Mouse (Mus musculus): ENCODE measurements around the gene Sprr2a2. TPM values are rescaled to one million over a fixed set of nuclear protein-coding genes. Genes with fewer than 3 reads are reported as not detected.
"Not testable (repeated sequence)": the region's sequence is repeated elsewhere in the genome, so short reads cannot be mapped to it uniquely, and the experiment has no call there.

Sprr2a2 gene
- 66.4 TPM in 1 of 2 replicates, not detected in the other for polyA plus RNA-seq (2015; fragmentation: Nextera tagmentation; extraction: Ambion mirVana)

- WGBS = no CpG with 5 or more reads among the region's 2 CpGs
- H3K36me3 ChIP-seq; H3K9me3 ChIP-seq (replicated peaks); H3K4me3 ChIP-seq (replicated peaks); H3K4me1 ChIP-seq; H3K27ac ChIP-seq (replicated peaks); H3K4me2 ChIP-seq; H3K27me3 ChIP-seq (replicated peaks); H3K9ac ChIP-seq (replicated peaks): not testable (repeated sequence)
- ATAC-seq (ENCODE audit: low FRiP score) = 0 out of 2 replicates have a peak, but pooled peaks have one; percentile 9
Measured at GRCm38 (mm10) chr3:92215569-92215968, at the start of gene Sprr2a2, which contains the start of gene Sprr2a1. Gene Sprr2a2, plus strand, starts transcription at chr3:92215920. Gene Sprr2a1, plus strand, starts transcription at chr3:92215799.

DNA sequence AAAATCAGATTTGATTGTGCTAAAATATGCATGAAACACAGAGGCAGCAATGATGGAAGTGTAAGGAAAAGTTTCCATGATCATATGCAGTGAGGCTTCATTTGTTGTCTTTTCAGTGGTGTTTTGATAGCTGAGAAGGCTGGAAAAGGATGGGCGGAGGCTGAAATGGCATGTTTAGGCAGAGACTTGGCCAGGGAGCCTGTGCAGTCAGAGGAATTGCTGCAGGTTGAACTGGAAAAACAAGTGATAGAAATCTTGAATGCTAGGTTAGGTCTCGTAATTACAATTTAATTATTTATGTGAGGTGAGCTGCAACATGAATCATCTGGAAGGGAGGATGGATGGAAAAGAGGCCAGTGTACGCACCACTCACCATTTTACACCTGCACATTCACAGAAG is 45.9 kb upstream of the Sprr2a2 start:
- Histone ChIP-seq H3K9ac (replicated peaks) (no peak overlapping the region), H3K9me3 (replicated peaks) (no peaks in the 10 kb centered on the region), H3K4me2 (no peak overlapping the region), H3K4me1 (no peaks in the 10 kb centered on the region), H3K4me3 (replicated peaks) (no peak overlapping the region), H3K36me3 (no peaks in the 10 kb centered on the region), H3K27me3 (replicated peaks) (no peaks in the 10 kb centered on the region), H3K27ac (replicated peaks) (no peak overlapping the region)
- ATAC-seq (ENCODE audit: low FRiP score) = no peak
- WGBS = 87% methylated on average over 3 of the region's 3 CpGs

- Histone ChIP-seq H3K9ac (replicated peaks) (no peak overlapping the region), H3K9me3 (replicated peaks) (no peaks in the 10 kb centered on the region), H3K4me3 (replicated peaks) (no peak overlapping the region), H3K27me3 (replicated peaks) (no peaks in the 10 kb centered on the region), H3K4me2 (no peak overlapping the region), H3K4me1 (no peaks in the 10 kb centered on the region), H3K36me3 (no peaks in the 10 kb centered on the region), H3K27ac (replicated peaks) (no peak overlapping the region)
- 81% methylated on average over 1 of the region's 1 CpGs for WGBS
- ATAC-seq (ENCODE audit: low FRiP score) = no peak
Measured at GRCm38 (mm10) chr3:92176880-92177279, 38.8 kb upstream of the Sprr2a2 start.

DNA sequence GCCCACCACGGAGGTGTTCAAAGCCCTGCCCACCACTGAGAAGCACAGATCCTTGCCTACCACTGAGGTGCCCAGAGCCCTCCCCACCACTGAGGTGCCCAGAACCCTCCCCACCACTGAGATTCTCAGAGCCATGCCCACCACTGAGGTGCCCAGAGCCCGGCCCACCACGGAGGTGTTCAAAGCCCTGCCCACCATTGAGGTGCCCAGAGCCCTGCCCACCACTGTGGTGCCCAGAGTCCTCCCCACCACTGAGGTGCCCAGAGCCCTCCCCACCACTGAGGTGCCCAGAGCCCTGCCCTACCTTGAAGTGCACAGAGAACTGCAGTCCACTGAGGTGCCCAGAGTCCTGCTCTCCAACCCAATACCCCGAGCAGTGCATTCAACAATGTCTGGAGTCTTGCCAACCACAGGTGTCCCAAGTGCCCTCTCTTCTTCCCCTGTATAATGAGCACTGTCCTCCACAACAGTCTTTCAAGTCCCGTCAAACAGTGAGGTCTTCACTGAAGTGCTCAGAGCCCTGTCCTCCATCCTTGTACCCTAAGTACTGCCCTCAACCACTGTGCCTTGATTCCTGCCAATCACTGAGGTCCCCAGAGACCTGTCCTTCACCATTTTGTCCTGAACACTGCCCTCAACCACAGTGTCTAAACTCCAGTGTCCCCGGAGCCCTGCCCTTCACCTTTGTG is 20.1 kb upstream of the Sprr2a2 start:
- no peak; the same call in 1 of the 2 replicates for ATAC-seq (ENCODE audit: low FRiP score)

GRCm38 (mm10) chr3:92211133-92211925 is 4.4 kb upstream of the Sprr2a2 start:
- H3K4me1 ChIP-seq; H3K9ac ChIP-seq (replicated peaks); H3K27me3 ChIP-seq (replicated peaks); H3K36me3 ChIP-seq; H3K4me3 ChIP-seq (replicated peaks); H3K27ac ChIP-seq (replicated peaks); H3K4me2 ChIP-seq; ATAC-seq (ENCODE audit: low FRiP score); H3K9me3 ChIP-seq (replicated peaks): not testable (repeated sequence)
- no CpG with 5 or more reads among the region's 16 CpGs for WGBS

More for the DNA sequence above, 20.1 kb upstream of the Sprr2a2 start:
- Histone ChIP-seq H3K4me3 (replicated peaks) (no peak overlapping the region), H3K27me3 (replicated peaks) (no peaks in the 10 kb centered on the region), H3K36me3 (no peaks in the 10 kb centered on the region), H3K4me1 (no peaks in the 10 kb centered on the region), H3K4me2 (no peak overlapping the region), H3K9me3 (replicated peaks) (no peaks in the 10 kb centered on the region), H3K27ac (replicated peaks) (no peak overlapping the region), H3K9ac (replicated peaks) (no peak overlapping the region)
- WGBS = 97% methylated on average over 6 of the region's 6 CpGs

- ATAC-seq (ENCODE audit: low FRiP score); H3K27ac ChIP-seq (replicated peaks); H3K4me2 ChIP-seq; H3K36me3 ChIP-seq; H3K27me3 ChIP-seq (replicated peaks); H3K4me3 ChIP-seq (replicated peaks); H3K9me3 ChIP-seq (replicated peaks); H3K9ac ChIP-seq (replicated peaks); H3K4me1 ChIP-seq: not testable (repeated sequence)
- WGBS = no CpG with 5 or more reads among the region's 1 CpGs
Measured at GRCm38 (mm10) chr3:92212059-92212458, 3.7 kb upstream of the Sprr2a2 start.

DNA sequence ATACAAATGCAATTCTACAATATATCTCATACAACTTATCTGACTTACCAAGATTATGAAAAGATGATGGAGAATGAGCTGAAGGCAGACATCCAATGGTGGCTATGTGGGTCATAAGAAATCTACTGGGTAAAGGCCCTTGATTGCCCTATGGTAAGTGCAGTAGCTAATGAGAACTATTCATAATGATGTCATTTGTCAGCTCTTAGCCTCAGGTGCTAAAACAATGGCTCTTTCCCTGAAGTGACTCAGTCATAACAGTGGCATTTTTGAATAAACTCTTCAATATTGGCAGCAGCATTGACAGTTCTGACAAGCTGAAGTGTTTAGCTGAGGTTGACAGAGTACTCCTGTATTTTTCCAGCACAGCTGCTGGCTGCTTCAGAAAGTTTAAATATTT is 2.1 kb upstream of the Sprr2a2 start:
- H3K9ac ChIP-seq (replicated peaks); H3K4me3 ChIP-seq (replicated peaks); H3K27me3 ChIP-seq (replicated peaks); ATAC-seq (ENCODE audit: low FRiP score); H3K36me3 ChIP-seq; H3K4me1 ChIP-seq; H3K9me3 ChIP-seq (replicated peaks); H3K27ac ChIP-seq (replicated peaks); H3K4me2 ChIP-seq: not testable (repeated sequence)

DNA sequence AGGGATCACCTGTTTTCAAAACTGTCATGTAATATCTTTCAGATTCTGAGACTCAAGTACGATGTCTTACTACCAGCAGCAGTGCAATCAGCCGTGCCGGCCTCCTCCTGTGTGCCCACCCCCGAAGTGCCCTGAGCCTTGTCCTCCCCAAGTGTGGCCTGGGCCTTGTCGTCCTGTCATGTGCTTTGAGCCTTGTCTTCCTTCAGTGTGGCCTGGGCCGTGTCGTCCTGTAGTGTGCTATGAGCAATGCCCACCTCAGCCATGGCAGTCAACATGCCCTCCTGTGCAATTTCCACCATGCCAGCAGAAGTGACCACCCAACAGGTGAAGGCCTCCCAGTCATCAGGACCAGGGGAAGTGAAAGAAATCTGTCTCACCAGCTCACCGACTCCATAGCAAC is 3.3 kb downstream of the Sprr2a2 start:
- not testable (repeated sequence) for H3K36me3 ChIP-seq; H3K4me2 ChIP-seq; H3K27me3 ChIP-seq (replicated peaks); H3K9me3 ChIP-seq (replicated peaks); H3K27ac ChIP-seq (replicated peaks); H3K9ac ChIP-seq (replicated peaks); H3K4me3 ChIP-seq (replicated peaks); H3K4me1 ChIP-seq
- ATAC-seq (ENCODE audit: low FRiP score) = peak; percentile 36; the same call in 1 of the 2 replicates
- WGBS = no CpG with 5 or more reads among the region's 8 CpGs

GRCm38 (mm10) chr3:92223708-92224107 is 8.0 kb downstream of the Sprr2a2 start:
- H3K9ac ChIP-seq (replicated peaks); H3K9me3 ChIP-seq (replicated peaks); H3K4me2 ChIP-seq; H3K4me1 ChIP-seq; H3K27ac ChIP-seq (replicated peaks); ATAC-seq (ENCODE audit: low FRiP score); H3K36me3 ChIP-seq; H3K27me3 ChIP-seq (replicated peaks); H3K4me3 ChIP-seq (replicated peaks): not testable (repeated sequence)

DNA sequence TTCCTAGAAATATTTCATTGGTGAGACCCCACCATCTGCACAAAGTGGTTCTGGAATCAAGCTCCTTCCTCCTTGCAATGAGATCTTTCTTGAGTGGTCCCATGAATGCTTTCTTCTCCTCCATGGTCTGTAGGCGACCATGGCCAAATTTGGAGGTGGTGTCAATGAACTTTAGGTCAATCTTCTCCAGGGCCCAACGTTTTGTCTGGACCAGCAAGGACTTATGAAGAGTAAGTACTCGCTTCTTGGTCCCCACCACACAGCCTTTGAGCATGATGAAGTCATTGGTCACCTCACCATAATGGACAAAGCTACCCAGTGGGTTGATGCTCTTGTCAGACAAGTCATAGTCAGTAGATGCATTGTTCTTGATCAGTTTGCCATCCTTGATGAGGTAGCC is 11.7 kb downstream of the Sprr2a2 start:
- not testable (repeated sequence) for H3K4me1 ChIP-seq; H3K4me2 ChIP-seq; H3K9me3 ChIP-seq (replicated peaks); H3K27ac ChIP-seq (replicated peaks); H3K36me3 ChIP-seq; ATAC-seq (ENCODE audit: low FRiP score); H3K4me3 ChIP-seq (replicated peaks); H3K9ac ChIP-seq (replicated peaks); H3K27me3 ChIP-seq (replicated peaks)
- 78% methylated on average over 3 of the region's 3 CpGs for WGBS

GRCm38 (mm10) chr3:92236463-92237189 is 20.9 kb downstream of the Sprr2a2 start:
- H3K9ac ChIP-seq (replicated peaks); H3K4me1 ChIP-seq; ATAC-seq (ENCODE audit: low FRiP score); H3K9me3 ChIP-seq (replicated peaks); H3K27ac ChIP-seq (replicated peaks); H3K27me3 ChIP-seq (replicated peaks); H3K4me2 ChIP-seq; H3K36me3 ChIP-seq; H3K4me3 ChIP-seq (replicated peaks): not testable (repeated sequence)
- no CpG with 5 or more reads among the region's 5 CpGs for WGBS

- not testable (repeated sequence) for H3K4me2 ChIP-seq; ATAC-seq (ENCODE audit: low FRiP score); H3K27me3 ChIP-seq (replicated peaks); H3K27ac ChIP-seq (replicated peaks); H3K36me3 ChIP-seq; H3K4me1 ChIP-seq; H3K9me3 ChIP-seq (replicated peaks); H3K4me3 ChIP-seq (replicated peaks); H3K9ac ChIP-seq (replicated peaks)
Measured at GRCm38 (mm10) chr3:92238736-92239135, 23.0 kb downstream of the Sprr2a2 start.

Measured in neural tube, embryonic 15.5 days (tissue).